In genomic region chr3:3302657-3303056, GRCm38 (mm10) we compare ENCODE assay signal across 8 mouse cellular contexts.
DNase-seq lines count a peak whose midpoint lies in the region; ATAC-seq and TF ChIP-seq lines count a peak whose summit lies in the region.
"Not testable (repeated sequence)": the region's sequence is repeated elsewhere in the genome, so short reads cannot be mapped to it uniquely, and the experiment has no call there.

No protein-coding gene starts in this region.

- H3K27ac ChIP-seq in kidney, adult 2 months (ENCODE audit: insufficient read depth, low read depth, low read length); midbrain, embryonic 14.5 days (replicated peaks; ENCODE audit: low read depth, low read length); stomach, postnatal 0 days (replicated peaks): not testable (repeated sequence)

- TF ChIP-seq CTCF in kidney, adult 2 months (conservative IDR thresholded peaks at IDR 0.05; ENCODE audit: insufficient read depth, insufficient read length, low read depth, low read length): peak; percentile 41
- TF ChIP-seq CTCF in stomach, postnatal 0 days (IDR thresholded peaks at IDR 0.05; ENCODE audit: low read depth): peak; percentile 33

- not testable (repeated sequence) for TF ChIP-seq POLR2A in kidney, adult 2 months (IDR thresholded peaks at IDR 0.05; ENCODE audit: low read depth, low read length)

- H3K9me3 ChIP-seq in midbrain, embryonic 14.5 days (ENCODE audit: control insufficient read depth, low read length); stomach, postnatal 0 days (ENCODE audit: control insufficient read depth, low read length): not testable (repeated sequence)

- DNase-seq in 416B (ENCODE audit: low read depth) (peak; percentile 9), NIH3T3 (ENCODE audit: low read depth) (peak; percentile 17)
- peak; percentile 20 for DNase-seq in embryo, embryonic 11 days
- DNase-seq in kidney, adult 2 months: peak; percentile 25
- peak; percentile 12 for DNase-seq in layer of hippocampus, adult 9-11 months
- DNase-seq in midbrain, embryonic 14.5 days: peak; percentile 1
- DNase-seq in stomach, postnatal 0 days (ENCODE audit: low spot score): not testable (repeated sequence)

- TF ChIP-seq EP300 in stomach, postnatal 0 days (optimal IDR thresholded peaks at IDR 0.05): not testable (repeated sequence)

- H3K27me3 ChIP-seq in kidney, adult 2 months (replicated peaks; ENCODE audit: control insufficient read depth, insufficient read depth, low read length); midbrain, embryonic 14.5 days (ENCODE audit: control insufficient read depth, insufficient read depth, low read length); stomach, postnatal 0 days (ENCODE audit: control insufficient read depth, insufficient read depth, low read length): not testable (repeated sequence)

- H3K9ac ChIP-seq in midbrain, embryonic 14.5 days (replicated peaks; ENCODE audit: low read length); stomach, postnatal 0 days (ENCODE audit: low read length): not testable (repeated sequence)

- not testable (repeated sequence) for H3K4me1 ChIP-seq in kidney, adult 2 months (ENCODE audit: control insufficient read depth, insufficient read depth, low read length); midbrain, embryonic 14.5 days (ENCODE audit: control insufficient read depth, insufficient read depth, low read length); stomach, postnatal 0 days (replicated peaks; ENCODE audit: control insufficient read depth, insufficient read depth)

- H3K36me3 ChIP-seq in kidney, adult 2 months (ENCODE audit: control insufficient read depth, insufficient read depth, low read length); midbrain, embryonic 14.5 days (ENCODE audit: control insufficient read depth, insufficient read depth, low read length); stomach, postnatal 0 days (ENCODE audit: control insufficient read depth, insufficient read depth, low read length): not testable (repeated sequence)

- H3K4me2 ChIP-seq in midbrain, embryonic 14.5 days (ENCODE audit: low read length); stomach, postnatal 0 days (replicated peaks; ENCODE audit: low read depth): not testable (repeated sequence)

- 27% methylated on average over 6 of the region's 6 CpGs for WGBS in kidney, adult 2 months
- WGBS in midbrain, embryonic 14.5 days: 32% methylated on average over 6 of the region's 6 CpGs
- WGBS in stomach, postnatal 0 days: 30% methylated on average over 6 of the region's 6 CpGs

- ATAC-seq in frontal cortex, adult (ENCODE audit: low TSS enrichment): 0 out of 2 replicates have a peak, but pooled peaks have one; percentile 20
- ATAC-seq in midbrain, embryonic 14.5 days (ENCODE audit: low FRiP score, low TSS enrichment); stomach, postnatal 0 days (ENCODE audit: low FRiP score, low TSS enrichment): not testable (repeated sequence)

- H3K4me3 ChIP-seq in kidney, adult 2 months (ENCODE audit: insufficient read depth, low read depth, low read length); midbrain, embryonic 14.5 days (replicated peaks; ENCODE audit: low read depth, low read length); stomach, postnatal 0 days (ENCODE audit: low read depth, low read length): not testable (repeated sequence)
